ENCODE assay signal across 8 mouse cellular contexts in genomic region chr8:57652456-57653055, GRCm38 (mm10). TPM values are rescaled to one million over a fixed set of nuclear protein-coding genes. Genes with fewer than 3 reads are reported as not detected.
DNase-seq lines count a peak whose midpoint lies in the region; ATAC-seq and TF ChIP-seq lines count a peak whose summit lies in the region.

Galnt7 (minus strand) TSS chr8:57653032.

- H3K4me1 ChIP-seq in ES-Bruce4 (ENCODE audit: control insufficient read depth, insufficient read depth, low read length): no peaks in the 10 kb centered on the region
- peaks cover 12% of the 10 kb centered on the region for H3K4me1 ChIP-seq in forebrain, embryonic 16.5 days (replicated peaks; ENCODE audit: control insufficient read depth, insufficient read depth, low read length)
- H3K4me1 ChIP-seq in lung, postnatal 0 days (ENCODE audit: insufficient read depth, low read depth, low read length): no peaks in the 10 kb centered on the region

- H3K4me2 ChIP-seq in forebrain, embryonic 16.5 days (ENCODE audit: low read length): peak within 1 kb of the TSS; percentile 80
- peak within 1 kb of the TSS; percentile 99 for H3K4me2 ChIP-seq in lung, postnatal 0 days (replicated peaks; ENCODE audit: low read depth, low read length)

- no peak for TF ChIP-seq EP300 in ES-Bruce4 (IDR thresholded peaks at IDR 0.05; ENCODE audit: insufficient read depth, low read depth, low read length)
- TF ChIP-seq EP300 in lung, postnatal 0 days (IDR thresholded peaks at IDR 0.05): no peak

- peak; percentile 28 for DNase-seq in c-Kit-positive CD71-positive TER-119-positive erythroid progenitor cells, embryonic 14.5 days (ENCODE audit: low spot score)
- peak; percentile 72 for DNase-seq in heart, postnatal 4 days
- DNase-seq in layer of hippocampus, adult 8-10 months (ENCODE audit: low spot score in 2 of 2): peak in 1 of 2 experiments; percentile 26
- peak; percentile 63 for DNase-seq in lung, postnatal 0 days (ENCODE audit: low spot score)
- DNase-seq in ovary, postnatal 10 days (ENCODE audit: low spot score): peak; percentile 50
- peak; percentile 61 to 75 for DNase-seq in thymus, postnatal 10 days (ENCODE audit: low spot score in 2 of 2)

- H3K9ac ChIP-seq in ES-Bruce4 (ENCODE audit: low read depth, poor library complexity, severe bottlenecking): peak within 1 kb of the TSS; percentile 97
- peak within 1 kb of the TSS; percentile 97 for H3K9ac ChIP-seq in forebrain, embryonic 16.5 days (replicated peaks; ENCODE audit: low read depth, low read length)
- H3K9ac ChIP-seq in lung, postnatal 0 days (replicated peaks; ENCODE audit: low read depth): peak within 1 kb of the TSS; percentile 75

- TF ChIP-seq POLR2A in ES-Bruce4 (IDR thresholded peaks at IDR 0.05; ENCODE audit: insufficient read depth, low read length): no peak

- H3K4me3 ChIP-seq in ES-Bruce4 (ENCODE audit: low read depth, low read length): peak within 1 kb of the TSS; percentile 77
- peak within 1 kb of the TSS; percentile 88 for H3K4me3 ChIP-seq in forebrain, embryonic 16.5 days (replicated peaks; ENCODE audit: low read length)
- H3K4me3 ChIP-seq in lung, postnatal 0 days (ENCODE audit: low read depth, low read length): peak within 1 kb of the TSS; percentile 88

- TF ChIP-seq CTCF in ES-Bruce4 (IDR thresholded peaks at IDR 0.05; ENCODE audit: low read depth, low read length): no peak
- TF ChIP-seq CTCF in lung, postnatal 0 days (IDR thresholded peaks at IDR 0.05): no peak

- peak; percentile 87 for ATAC-seq in forebrain, embryonic 16.5 days
- peak; percentile 80 for ATAC-seq in lung, postnatal 0 days

- H3K9me3 ChIP-seq in ES-Bruce4 (replicated peaks; ENCODE audit: control insufficient read depth, insufficient read depth, low read length, poor library complexity, severe bottlenecking): no peaks in the 10 kb centered on the region
- H3K9me3 ChIP-seq in forebrain, embryonic 16.5 days (ENCODE audit: control insufficient read depth, low read length): no peaks in the 10 kb centered on the region
- no peaks in the 10 kb centered on the region for H3K9me3 ChIP-seq in lung, postnatal 0 days (ENCODE audit: low read length)

- H3K27ac ChIP-seq in ES-Bruce4 (ENCODE audit: insufficient read depth, low read length): peak within 1 kb of the TSS; percentile 13; the same call in 1 of the 2 replicates
- peak within 1 kb of the TSS; percentile 83 for H3K27ac ChIP-seq in forebrain, embryonic 16.5 days (ENCODE audit: low read length)
- H3K27ac ChIP-seq in lung, postnatal 0 days (ENCODE audit: low read length): peak within 1 kb of the TSS; percentile 90

- no peaks in the 10 kb centered on the region for H3K36me3 ChIP-seq in ES-Bruce4 (ENCODE audit: control insufficient read depth, insufficient read depth, low read length, poor library complexity, severe bottlenecking)
- H3K36me3 ChIP-seq in forebrain, embryonic 16.5 days (ENCODE audit: control insufficient read depth, insufficient read depth): no peaks in the 10 kb centered on the region
- no peaks in the 10 kb centered on the region for H3K36me3 ChIP-seq in lung, postnatal 0 days (ENCODE audit: insufficient read depth, low read length)

- under 1% methylated on average over 39 of the region's 74 CpGs for WGBS in forebrain, embryonic 16.5 days
- 3% methylated on average over 14 of the region's 74 CpGs for WGBS in lung, postnatal 0 days

- H3K27me3 ChIP-seq in ES-Bruce4 (ENCODE audit: control insufficient read depth, insufficient read depth, low read length, poor library complexity, severe bottlenecking): no peaks in the 10 kb centered on the region; the same call in 1 of the 2 replicates
- H3K27me3 ChIP-seq in forebrain, embryonic 16.5 days (replicated peaks; ENCODE audit: control insufficient read depth, insufficient read depth, low read length): no peaks in the 10 kb centered on the region
- H3K27me3 ChIP-seq in lung, postnatal 0 days (replicated peaks; ENCODE audit: insufficient read depth, low read length): no peaks in the 10 kb centered on the region

RNA-seq across cellular contexts. Expression of gene Galnt7, which starts in this region (rescaled TPM):
- polyA plus RNA-seq in ES-Bruce4 (2011; ENCODE audit: insufficient read depth, insufficient read length, low read depth, missing spikeins): 26.1 and 27.4 TPM in 2 replicates
- polyA plus RNA-seq in forebrain, embryonic 16.5 days (2015; fragmentation: Nextera tagmentation; extraction: Ambion mirVana): 8.7 and 11.3 TPM in 2 replicates
- total RNA-seq in heart, postnatal 4 days (2021): 1 to 10 TPM; 5.1 to 5.5 TPM
- 10 to 100 TPM; 11.1 to 12.9 (median 12.0) TPM for total RNA-seq in layer of hippocampus, adult 8-10 months (2022)
- 5.0 and 5.7 TPM in 2 replicates for polyA plus RNA-seq in lung, postnatal 0 days (2015; fragmentation: Nextera tagmentation; extraction: Ambion mirVana)

Comparison
In these comparisons a context has a peak if more than half of its experiments do, and no peak if none do; other contexts are left out.
1. H3K27ac ChIP-seq: peak in every context shown above with its lines; median percentile 90 in lung, postnatal 0 days; 83 in forebrain, embryonic 16.5 days; 13 in ES-Bruce4.